Mouse (Mus musculus) heart, embryonic 15.5 days (tissue): Measurements from ENCODE around the gene Lmntd1. TPM values are rescaled to one million over a fixed set of nuclear protein-coding genes. Genes with fewer than 3 reads are reported as not detected.
A peak's percentile ranks its signal among the peaks of the same experiment; 100 is the strongest.

Experiments used
- ATAC-seq: fragments of 200-750 bp; cut with Nextera tagmentation; replicated peaks from 2 replicates; pipeline ENCODE4 v1.8.0; 2017; ENCODE audit warnings: low read depth, moderate TSS enrichment; ENCODE audit not compliant: insufficient number of reproducible peaks, insufficient read depth, low FRiP score
- H3K27ac ChIP-seq: fragments of 300-500 bp; sonication (generic); 2 replicates; pipeline ENCODE4 v1.5.1; 2015; ENCODE audit warnings: mild to moderate bottlenecking, inconsistent platforms
- H3K27me3 ChIP-seq: fragments of 300-500 bp; sonication (generic); 2 replicates; pipeline ENCODE4 v1.6.1; 2015; ENCODE audit warnings: inconsistent platforms
- H3K36me3 ChIP-seq: fragments of 300-500 bp; sonication (generic); 2 replicates; pipeline ENCODE4 v1.6.1; 2015; ENCODE audit warnings: mild to moderate bottlenecking, inconsistent platforms
- H3K4me1 ChIP-seq: fragments of 300-500 bp; sonication (generic); replicated peaks from 2 replicates; pipeline ENCODE4 v1.6.1; 2015; ENCODE audit warnings: inconsistent platforms
- H3K4me2 ChIP-seq: fragments of 300-500 bp; sonication (generic); 2 replicates; pipeline ENCODE4 v1.6.1; 2015; ENCODE audit warnings: inconsistent platforms, mild to moderate bottlenecking, moderate library complexity
- H3K4me3 ChIP-seq: fragments of 300-500 bp; sonication (generic); 2 replicates; pipeline ENCODE4 v1.5.1; 2015; ENCODE audit warnings: mild to moderate bottlenecking, inconsistent platforms
- H3K9ac ChIP-seq: fragments of 300-500 bp; sonication (generic); 2 replicates; pipeline ENCODE4 v1.6.1; 2015; ENCODE audit warnings: mild to moderate bottlenecking, inconsistent platforms
- H3K9me3 ChIP-seq: fragments of 300-500 bp; sonication (generic); replicated peaks from 2 replicates; pipeline ENCODE4 v1.6.1; 2016; ENCODE audit warnings: inconsistent platforms
- WGBS: fragments of 180-500 bp; shearing (Covaris S2); methylation state at CpG from one replicate; pipeline ENCODE4 v1.1.7; 2015; ENCODE audit warnings: mixed read lengths; 5-methylcytosine and 5-hydroxymethylcytosine counted together
- polyA plus RNA-seq: library from polyadenylated mRNA; unstranded; fragments of >200 nt; fragmentation: Nextera tagmentation; extraction: Ambion mirVana; gene quantifications from 2 replicates; pipeline ENCODE4 v1.2.1, GENCODE M21; 2015

Gene Lmntd1
- polyA plus RNA-seq, 1 experiment from 2014 or later = 12.5 TPM

DNA sequence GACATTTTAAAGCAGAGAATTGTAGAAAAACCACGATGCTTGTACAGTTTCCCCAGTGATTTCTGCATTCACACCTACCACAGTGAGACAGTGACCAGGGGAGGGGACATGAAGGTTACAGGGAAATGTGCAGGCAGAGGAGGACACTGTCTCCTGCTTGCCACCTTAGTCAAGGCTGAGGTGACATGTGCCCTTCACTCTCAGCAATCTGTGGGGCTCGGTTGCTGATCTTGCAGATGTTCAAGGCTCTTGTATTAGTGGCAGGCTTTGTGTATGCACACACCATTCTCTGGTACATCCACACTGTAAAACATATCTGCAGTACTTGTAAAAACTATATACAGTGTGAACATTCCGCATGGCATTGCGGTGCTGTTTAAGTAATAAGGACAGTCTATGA lies 216.2 kb downstream of the Lmntd1 start:
- H3K4me2 ChIP-seq = no peak overlapping the region
- no peak overlapping the region for H3K9ac ChIP-seq
- 0 out of 2 replicates have a peak, but pooled peaks cover 3% of the 10 kb centered on the region for H3K4me1 ChIP-seq
- 81% methylated on average over 4 of the region's 4 CpGs for WGBS
- H3K27me3 ChIP-seq = no peaks in the 10 kb centered on the region
- H3K4me3 ChIP-seq = no peak overlapping the region
- H3K36me3 ChIP-seq = no peaks in the 10 kb centered on the region
- no peak for ATAC-seq
- no peak overlapping the region for H3K27ac ChIP-seq
- H3K9me3 ChIP-seq = no peaks in the 10 kb centered on the region

DNA sequence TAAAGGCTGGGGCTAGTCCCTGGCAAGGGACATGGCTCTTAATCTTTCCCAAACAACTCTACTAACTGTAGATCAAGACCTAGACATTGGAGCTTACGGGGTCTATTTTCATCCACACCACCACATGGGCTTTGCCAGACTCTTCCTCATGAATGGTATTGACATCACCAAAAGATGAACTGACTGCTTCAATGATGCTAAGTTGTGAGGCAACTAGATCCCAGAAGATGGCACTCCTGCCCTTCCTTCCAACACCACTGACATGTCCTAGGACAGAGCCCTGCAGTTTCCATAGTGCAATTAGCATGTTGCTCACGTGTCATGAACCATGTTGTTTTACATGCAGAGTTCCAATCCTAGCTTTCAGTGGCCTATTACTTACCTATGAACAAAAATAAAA lies 217.6 kb downstream of the Lmntd1 start:
- Histone ChIP-seq H3K4me2 (no peak overlapping the region), H3K4me1 (0 out of 2 replicates have a peak, but pooled peaks cover 3% of the 10 kb centered on the region), H3K4me3 (no peak overlapping the region), H3K36me3 (no peaks in the 10 kb centered on the region), H3K9me3 (no peaks in the 10 kb centered on the region), H3K9ac (no peak overlapping the region), H3K27ac (no peak overlapping the region), H3K27me3 (no peaks in the 10 kb centered on the region)
- no peak for ATAC-seq
- WGBS = 88% methylated on average over 2 of the region's 2 CpGs

DNA sequence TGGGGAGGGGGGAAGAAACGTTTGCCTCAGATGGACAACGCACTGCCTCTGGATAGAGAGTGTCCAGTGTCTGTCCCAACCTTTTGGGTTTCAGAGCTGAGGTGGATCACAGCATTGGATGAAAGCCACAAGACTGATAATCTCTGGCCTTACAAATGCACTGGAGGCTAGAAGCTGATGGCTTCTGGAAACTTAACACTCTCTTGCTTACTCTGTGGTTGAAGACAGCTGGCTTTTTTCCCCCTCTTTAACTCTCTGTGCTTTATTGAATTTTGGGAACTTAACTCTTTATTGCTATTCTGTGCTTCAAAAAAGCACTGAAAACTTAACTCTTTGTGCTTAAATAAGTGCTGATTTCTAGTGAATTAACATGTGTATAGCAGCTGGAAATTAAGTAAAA lies 223.7 kb downstream of the Lmntd1 start:
- no peak for ATAC-seq
- Histone ChIP-seq H3K4me3 (no peak overlapping the region), H3K36me3 (no peaks in the 10 kb centered on the region), H3K27me3 (no peaks in the 10 kb centered on the region), H3K9ac (no peak overlapping the region), H3K27ac (0 out of 2 replicates have a peak overlapping the region, but pooled peaks have one; percentile 11), H3K4me2 (no peak overlapping the region), H3K9me3 (no peaks in the 10 kb centered on the region), H3K4me1 (peaks cover 36% of the 10 kb centered on the region)
- 45% methylated on average over 2 of the region's 2 CpGs for WGBS

DNA sequence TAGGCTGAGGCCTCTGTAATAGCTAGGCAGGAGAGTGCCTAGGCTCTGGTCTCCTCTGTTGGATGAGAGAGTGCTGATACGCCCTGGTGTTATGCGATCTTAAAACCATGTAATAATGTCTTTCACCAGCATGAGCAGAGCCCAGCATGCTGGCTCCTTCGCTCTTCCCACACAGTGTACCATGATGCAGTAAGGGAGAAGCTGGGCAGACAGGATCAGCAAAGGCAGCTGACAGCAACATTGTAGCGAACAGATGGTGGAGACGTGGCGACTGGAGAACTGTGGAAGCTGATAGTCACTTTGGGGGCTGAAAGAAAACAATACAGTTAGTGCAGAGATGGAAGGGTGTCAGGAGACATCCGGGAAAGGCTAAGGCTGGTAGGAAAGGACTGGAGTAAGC lies 224.2 kb downstream of the Lmntd1 start:
- H3K4me1 ChIP-seq = peaks cover 36% of the 10 kb centered on the region
- 0 out of 2 replicates have a peak overlapping the region, but pooled peaks have one; percentile 11 for H3K27ac ChIP-seq
- peak; percentile 32; the same call in 1 of the 2 replicates for ATAC-seq
- H3K9ac ChIP-seq = no peak overlapping the region
- no peaks in the 10 kb centered on the region for H3K9me3 ChIP-seq
- no peak overlapping the region for H3K4me3 ChIP-seq
- no peaks in the 10 kb centered on the region for H3K36me3 ChIP-seq
- no peak overlapping the region for H3K4me2 ChIP-seq
- no peaks in the 10 kb centered on the region for H3K27me3 ChIP-seq
- 55% methylated on average over 7 of the region's 7 CpGs for WGBS

DNA sequence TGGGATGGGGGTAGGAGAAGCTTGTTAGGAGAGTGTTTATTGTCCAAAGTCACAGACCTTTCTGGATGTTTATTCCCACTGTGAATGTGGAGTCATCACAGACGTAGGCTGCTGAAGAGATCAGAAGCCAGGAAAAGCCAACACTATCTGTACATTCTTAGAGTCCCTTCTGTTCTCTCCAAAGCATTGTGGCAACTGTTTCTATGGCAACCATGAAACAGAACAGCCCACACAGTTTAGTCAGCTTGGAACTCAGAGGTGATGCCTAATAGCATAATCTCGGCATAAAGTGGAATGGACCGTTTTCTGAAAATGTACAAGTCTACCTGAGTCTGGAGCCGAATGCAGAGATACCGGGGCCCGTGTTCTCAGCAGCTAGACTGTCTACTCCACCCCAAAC lies 226.7 kb downstream of the Lmntd1 start:
- Histone ChIP-seq H3K36me3 (no peaks in the 10 kb centered on the region), H3K9me3 (no peaks in the 10 kb centered on the region), H3K27me3 (no peaks in the 10 kb centered on the region), H3K9ac (no peak overlapping the region), H3K4me3 (no peak overlapping the region), H3K27ac (0 out of 2 replicates have a peak overlapping the region, but pooled peaks have one; percentile 14), H3K4me2 (no peak overlapping the region), H3K4me1 (peaks cover 45% of the 10 kb centered on the region)
- 51% methylated on average over 6 of the region's 6 CpGs for WGBS
- ATAC-seq = no peak

DNA sequence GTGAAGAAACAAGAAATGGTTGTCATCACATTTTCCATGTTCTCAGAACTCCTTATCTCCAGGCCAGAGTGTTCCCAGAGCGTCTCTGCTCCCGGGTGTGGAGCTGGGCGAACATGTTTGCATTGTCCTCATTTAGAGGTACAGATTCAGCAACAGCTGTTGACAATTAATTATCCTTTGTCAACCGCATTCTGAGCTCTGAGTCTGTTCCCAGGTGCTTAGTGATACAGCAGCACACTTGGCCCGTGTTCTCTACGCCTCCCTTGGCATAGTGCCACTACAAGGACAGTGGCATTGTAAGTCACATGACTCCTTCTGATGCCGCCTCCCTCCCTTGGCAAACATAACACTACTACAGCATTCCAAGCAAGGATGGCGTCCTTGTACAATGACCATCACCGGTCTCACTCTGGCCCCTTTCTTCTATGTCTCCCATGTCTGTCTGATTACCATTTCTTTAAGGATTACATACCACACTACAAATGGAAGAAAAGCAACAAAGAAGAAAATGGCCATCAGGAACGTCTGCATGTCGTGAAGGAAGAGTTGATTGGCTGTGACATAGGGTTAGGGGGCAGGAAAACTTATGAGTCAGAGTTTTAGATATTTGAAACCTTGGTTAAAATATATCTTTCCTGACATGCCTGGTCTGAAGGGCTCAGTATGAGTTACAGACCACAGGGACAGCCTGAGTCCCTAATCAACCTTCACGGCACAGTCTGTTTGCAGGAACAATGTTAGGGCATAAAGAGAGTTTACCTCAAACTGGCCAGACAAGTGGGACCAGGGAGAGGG lies 231.3 kb downstream of the Lmntd1 start:
- H3K9me3 ChIP-seq = no peaks in the 10 kb centered on the region
- no peaks in the 10 kb centered on the region for H3K27me3 ChIP-seq
- H3K36me3 ChIP-seq = no peaks in the 10 kb centered on the region
- 32% methylated on average over 12 of the region's 12 CpGs for WGBS
- no peak overlapping the region for H3K4me3 ChIP-seq
- no peak overlapping the region for H3K4me2 ChIP-seq
- H3K9ac ChIP-seq = no peak overlapping the region
- ATAC-seq = peak; percentile 35
- H3K27ac ChIP-seq = peak overlapping the region; percentile 39; the same call in 1 of the 2 replicates
- H3K4me1 ChIP-seq = peaks cover 33% of the 10 kb centered on the region

DNA sequence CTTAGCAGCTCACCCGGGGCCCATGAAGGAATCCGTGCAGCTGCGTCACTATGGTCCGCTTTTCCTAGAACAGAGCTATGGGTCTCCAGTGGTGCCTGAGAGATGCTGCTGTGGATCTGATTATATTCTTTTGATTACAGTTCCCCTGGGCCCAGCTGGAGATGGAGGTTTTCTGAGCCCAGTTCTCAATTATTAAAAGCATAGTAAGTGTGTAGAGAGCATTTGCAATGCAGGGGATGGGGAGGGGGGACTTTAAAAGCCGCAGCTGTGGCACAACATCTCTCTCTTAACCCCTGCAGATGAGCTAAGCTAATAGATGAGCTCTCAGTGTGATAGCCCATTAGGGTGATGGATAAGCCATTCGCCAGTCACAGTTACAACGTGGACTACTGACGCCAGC lies 233.2 kb downstream of the Lmntd1 start:
- ATAC-seq = no peak
- 87% methylated on average over 8 of the region's 8 CpGs for WGBS
- Histone ChIP-seq H3K4me2 (no peak overlapping the region), H3K9me3 (no peaks in the 10 kb centered on the region), H3K4me1 (peaks cover 19% of the 10 kb centered on the region), H3K27ac (no peak overlapping the region), H3K9ac (no peak overlapping the region), H3K4me3 (no peak overlapping the region), H3K36me3 (no peaks in the 10 kb centered on the region), H3K27me3 (no peaks in the 10 kb centered on the region)

DNA sequence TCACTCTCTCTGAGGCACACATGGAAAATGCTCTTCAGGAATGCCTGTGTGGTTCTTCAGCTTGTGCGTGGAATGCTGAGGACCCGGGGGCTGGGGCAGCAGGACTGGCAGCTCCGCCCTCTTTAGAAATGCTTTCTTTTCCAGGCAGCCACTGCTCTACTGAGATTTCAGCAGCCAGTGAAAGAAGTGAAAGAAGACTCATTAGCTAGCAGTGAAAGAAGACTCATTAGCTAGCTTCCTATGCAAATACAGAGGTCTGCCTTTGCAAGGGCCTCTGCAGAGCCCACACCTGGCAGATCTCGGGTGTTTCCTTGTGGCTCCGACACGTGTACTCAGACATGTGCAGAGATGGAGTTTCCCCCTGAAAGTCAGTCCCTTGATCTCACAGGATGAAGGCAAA lies 234.9 kb downstream of the Lmntd1 start:
- no peak for ATAC-seq
- Histone ChIP-seq H3K27me3 (0 out of 2 replicates have a peak, but pooled peaks cover 3% of the 10 kb centered on the region), H3K4me3 (no peak overlapping the region), H3K4me2 (no peak overlapping the region), H3K4me1 (peaks cover 19% of the 10 kb centered on the region), H3K27ac (no peak overlapping the region), H3K9me3 (no peaks in the 10 kb centered on the region), H3K9ac (no peak overlapping the region), H3K36me3 (no peaks in the 10 kb centered on the region)
- WGBS = 31% methylated on average over 6 of the region's 6 CpGs

DNA sequence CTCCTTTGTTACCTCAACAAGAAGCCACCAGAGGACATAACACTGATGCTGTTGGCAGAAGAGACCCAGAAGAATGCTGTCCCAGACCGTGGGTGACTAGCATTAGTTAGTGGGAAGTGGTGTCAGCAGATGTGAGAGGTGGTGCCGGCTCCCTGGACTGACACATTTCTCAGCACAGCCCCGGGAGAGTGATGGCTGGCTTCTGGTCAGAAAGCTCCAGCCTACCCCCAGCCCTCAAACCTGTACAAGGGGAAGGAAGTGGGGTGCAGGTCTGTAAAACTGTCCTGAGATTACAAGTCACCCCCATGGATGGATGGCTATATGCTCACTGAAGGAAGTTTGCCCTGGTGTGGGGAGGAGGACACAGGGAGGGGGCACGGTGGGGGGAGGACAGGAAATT lies 235.4 kb downstream of the Lmntd1 start:
- H3K27me3 ChIP-seq = 0 out of 2 replicates have a peak, but pooled peaks cover 3% of the 10 kb centered on the region
- no peaks in the 10 kb centered on the region for H3K9me3 ChIP-seq
- ATAC-seq = no peak
- no peak overlapping the region for H3K4me2 ChIP-seq
- no peak overlapping the region for H3K27ac ChIP-seq
- H3K4me1 ChIP-seq = peaks cover 23% of the 10 kb centered on the region
- H3K36me3 ChIP-seq = no peaks in the 10 kb centered on the region
- H3K9ac ChIP-seq = no peak overlapping the region
- no peak overlapping the region for H3K4me3 ChIP-seq
- 39% methylated on average over 4 of the region's 4 CpGs for WGBS

DNA sequence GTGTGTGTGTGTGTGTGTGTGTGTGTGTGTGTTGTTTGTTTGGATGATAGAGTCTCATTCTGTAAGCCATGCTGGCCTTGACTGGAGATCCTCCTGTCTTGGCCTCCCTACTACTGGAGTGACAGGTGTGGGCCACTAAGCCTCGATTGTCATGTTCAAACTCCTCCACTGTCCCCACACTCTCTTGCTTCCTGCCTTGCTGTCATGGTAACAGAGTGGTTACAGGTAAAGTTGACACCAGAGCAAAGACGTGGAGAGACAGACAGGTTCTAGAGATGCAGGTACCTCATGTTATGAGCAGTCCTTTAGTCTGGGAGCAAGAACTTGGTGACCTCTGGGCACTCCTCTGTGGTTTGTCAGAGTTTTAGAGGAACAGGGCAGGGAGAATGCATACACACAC lies 239.7 kb downstream of the Lmntd1 start:
- WGBS = 72% methylated on average over 2 of the region's 2 CpGs
- H3K9ac ChIP-seq = no peak overlapping the region

DNA sequence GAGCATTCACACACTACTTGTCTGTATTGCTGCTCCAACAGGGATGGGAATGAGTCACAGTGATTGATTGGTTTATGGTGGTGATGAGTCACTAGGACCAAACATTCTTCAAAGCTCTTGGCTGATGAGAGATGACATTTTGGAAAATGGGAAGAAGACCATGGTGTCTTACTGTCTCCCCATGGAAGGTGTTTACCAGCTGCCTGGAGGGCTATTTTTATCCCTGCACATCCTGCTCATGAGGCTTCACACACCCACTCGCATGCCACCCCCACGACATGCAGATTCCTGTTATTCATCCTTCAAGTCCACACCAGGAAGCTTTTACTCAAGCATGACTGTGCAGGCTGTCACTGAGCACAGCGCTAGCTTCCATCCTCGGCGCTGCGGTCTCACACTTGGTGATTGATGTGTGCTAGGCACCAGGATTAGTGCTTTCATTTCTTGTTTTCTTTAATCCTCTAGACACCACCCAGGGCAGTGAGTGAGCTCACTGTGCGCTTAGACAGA lies 240.4 kb downstream of the Lmntd1 start:
- H3K9me3 ChIP-seq = no peaks in the 10 kb centered on the region
- H3K9ac ChIP-seq = no peak overlapping the region
- H3K4me2 ChIP-seq = no peak overlapping the region
- 0 out of 2 replicates have a peak, but pooled peaks cover 3% of the 10 kb centered on the region for H3K27me3 ChIP-seq
- 31% methylated on average over 7 of the region's 7 CpGs for WGBS
- H3K27ac ChIP-seq = no peak overlapping the region
- H3K36me3 ChIP-seq = no peaks in the 10 kb centered on the region
- H3K4me1 ChIP-seq = peaks cover 28% of the 10 kb centered on the region
- ATAC-seq = no peak
- no peak overlapping the region for H3K4me3 ChIP-seq

More for the DNA sequence above, 239.7 kb downstream of the Lmntd1 start:
- Histone ChIP-seq H3K27me3 (0 out of 2 replicates have a peak, but pooled peaks cover 3% of the 10 kb centered on the region), H3K36me3 (no peaks in the 10 kb centered on the region), H3K4me2 (no peak overlapping the region), H3K27ac (no peak overlapping the region), H3K4me3 (no peak overlapping the region), H3K9me3 (no peaks in the 10 kb centered on the region), H3K4me1 (peaks cover 30% of the 10 kb centered on the region)
- ATAC-seq = no peak
